Mouse (Mus musculus): ENCODE results near the gene Pdk4.

- no peak for TF ChIP-seq CTCF (IDR thresholded peaks at IDR 0.05; ENCODE audit: low read depth)
- TF ChIP-seq EP300 (IDR thresholded peaks at IDR 0.05; ENCODE audit: low read depth) = no peak
Measured at GRCm38 (mm10) chr6:5537855-5538365, 41.8 kb upstream of the Pdk4 start.

Measured in liver, postnatal 0 days (tissue).